Mouse (Mus musculus) thymus, postnatal 10 days (tissue): ENCODE measurements around the gene Spdye4c.

Experiments used
- DNase-seq, 2 experiments: peaks; one replicate each; pipeline ENCODE4 v3.0.0; 2021; ENCODE audit warnings: low spot score in 2 of 2

Gene Spdye4c

DNA sequence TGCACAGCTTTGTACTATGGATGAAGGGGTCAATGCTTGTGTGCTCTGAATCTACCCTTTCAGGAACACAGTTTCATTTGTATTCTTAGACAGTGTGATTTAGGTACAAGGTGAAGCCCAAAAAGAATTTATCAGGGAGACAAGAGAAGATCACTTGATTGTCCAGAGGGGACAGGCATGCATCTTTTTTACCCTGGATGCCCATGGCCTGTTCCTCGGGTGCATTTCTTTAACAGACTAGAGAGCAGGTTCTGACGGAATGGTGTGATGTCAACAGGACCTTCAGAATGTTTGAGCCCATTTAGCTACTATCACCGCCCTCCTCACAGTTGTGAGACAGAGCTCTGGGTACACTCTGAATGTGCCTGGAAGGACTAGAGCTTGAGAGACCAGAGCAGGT lies at the start of gene Spdye4c:
Spdye4c (plus strand) TSS at position 301 of the 400 bp plus-strand sequence.
- DNase-seq: no peak

DNA sequence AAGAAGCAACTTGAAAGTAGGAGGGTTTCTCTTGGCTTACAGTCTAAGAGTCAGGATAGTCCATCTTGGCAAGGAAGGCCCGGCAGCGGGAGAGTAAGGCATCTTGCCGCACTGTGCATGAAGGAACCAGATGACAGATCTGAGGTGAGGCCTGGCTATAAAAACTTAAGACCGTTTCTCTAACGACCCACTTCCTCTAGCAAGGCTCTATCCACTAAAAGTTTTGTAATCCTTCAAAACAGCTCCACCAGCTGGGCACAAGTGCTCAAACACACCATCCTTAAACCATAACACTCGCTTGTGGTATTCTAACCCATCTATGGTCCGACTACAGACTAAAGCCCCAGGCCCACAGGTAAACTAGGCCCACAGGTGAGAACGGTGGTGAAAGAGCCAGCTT lies 47.5 kb upstream of the Spdye4c start:
- DNase-seq: no peak

DNA sequence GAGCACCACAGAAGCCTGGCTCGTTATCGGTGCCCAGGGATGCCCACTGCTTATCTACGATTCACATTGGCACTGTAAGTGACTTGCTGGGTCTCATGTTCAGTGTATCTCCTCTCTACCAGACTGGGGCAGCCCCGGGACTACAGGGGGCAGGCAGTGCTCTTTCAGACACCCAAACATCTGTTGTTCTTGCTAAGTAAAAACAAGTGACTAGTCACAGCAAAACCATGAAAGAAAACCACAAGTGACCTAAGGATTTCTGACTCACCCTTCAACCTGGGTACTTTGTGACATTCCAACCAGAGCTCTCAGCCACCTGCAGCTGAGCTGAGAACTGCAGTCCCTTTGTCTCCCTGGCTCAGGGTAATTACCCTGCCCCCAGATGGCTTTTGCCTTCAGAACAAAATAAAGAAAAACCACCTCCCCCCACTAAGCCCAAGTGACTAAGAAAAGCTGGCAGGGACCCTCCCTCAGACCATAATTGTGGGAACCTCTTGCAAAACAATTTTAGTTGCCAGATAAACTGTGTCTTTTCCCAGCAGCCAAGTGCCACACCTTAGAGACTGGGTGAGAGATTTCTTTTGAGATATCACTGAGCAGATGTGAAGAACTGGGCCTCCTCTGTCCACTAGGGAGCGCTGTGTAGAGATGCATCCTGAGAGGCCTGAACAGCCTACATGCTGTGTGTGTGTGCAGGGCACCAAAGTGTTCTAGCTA lies 46.4 kb upstream of the Spdye4c start:
- peak; percentile 64 to 81 for DNase-seq

DNA sequence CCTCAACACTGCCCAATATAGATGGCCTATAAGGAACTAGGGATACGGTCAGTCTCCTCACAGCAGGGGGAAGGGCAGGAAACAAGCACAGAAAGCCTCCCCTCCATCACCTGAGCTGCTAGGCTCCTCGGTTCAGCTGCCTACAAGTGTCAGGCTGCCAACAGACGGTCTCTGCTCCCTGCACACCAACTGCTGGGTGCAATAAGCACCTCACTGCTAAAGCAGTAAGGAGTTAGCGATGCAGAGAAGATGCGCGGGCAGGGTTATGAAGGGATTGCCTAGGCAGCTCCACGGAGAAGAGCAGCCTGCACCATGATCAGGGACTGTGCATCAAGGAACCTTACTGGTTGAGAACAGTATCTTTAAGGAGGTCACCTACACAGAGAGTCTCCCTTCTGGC lies 45.6 kb upstream of the Spdye4c start:
- DNase-seq: no peak

DNA sequence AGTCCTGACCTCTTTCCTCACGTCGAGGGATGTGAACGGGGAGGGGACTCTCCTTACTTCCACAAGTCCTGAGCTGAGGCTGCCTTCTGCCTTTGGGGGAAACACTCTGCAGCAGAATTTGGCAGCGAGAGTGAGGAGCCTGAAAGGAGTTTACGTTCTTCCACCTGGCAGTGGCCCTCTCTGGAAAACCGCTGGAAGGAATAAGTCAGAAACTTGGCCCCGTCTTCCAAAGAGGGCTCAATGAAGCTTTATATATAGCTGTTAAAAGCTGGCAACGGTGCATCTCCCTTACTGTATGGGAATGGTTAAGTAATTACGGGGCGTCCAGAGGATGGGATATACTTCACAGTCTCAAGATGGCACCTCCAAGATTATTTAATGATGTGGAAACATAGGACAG lies 43.9 kb upstream of the Spdye4c start:
- DNase-seq: no peak

DNA sequence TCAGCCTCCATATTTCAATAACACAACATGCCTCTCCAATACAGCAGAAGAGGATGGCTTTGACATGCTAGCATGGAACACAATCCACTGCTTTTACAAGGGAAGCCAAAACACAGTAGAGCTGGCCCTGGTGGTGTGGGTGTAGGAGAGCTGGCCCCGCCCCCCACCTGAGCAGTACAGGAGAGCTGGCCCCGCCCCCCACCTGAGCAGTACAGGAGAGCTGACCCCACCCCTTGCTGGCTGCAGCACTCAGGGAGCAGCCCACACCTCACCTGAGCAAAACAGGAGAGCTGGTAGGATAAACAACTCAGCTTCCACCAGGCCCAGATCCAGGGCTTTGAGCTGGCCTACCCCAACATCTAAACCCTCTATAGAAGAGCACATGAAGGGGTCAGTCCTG lies 42.7 kb upstream of the Spdye4c start:
- no peak for DNase-seq

DNA sequence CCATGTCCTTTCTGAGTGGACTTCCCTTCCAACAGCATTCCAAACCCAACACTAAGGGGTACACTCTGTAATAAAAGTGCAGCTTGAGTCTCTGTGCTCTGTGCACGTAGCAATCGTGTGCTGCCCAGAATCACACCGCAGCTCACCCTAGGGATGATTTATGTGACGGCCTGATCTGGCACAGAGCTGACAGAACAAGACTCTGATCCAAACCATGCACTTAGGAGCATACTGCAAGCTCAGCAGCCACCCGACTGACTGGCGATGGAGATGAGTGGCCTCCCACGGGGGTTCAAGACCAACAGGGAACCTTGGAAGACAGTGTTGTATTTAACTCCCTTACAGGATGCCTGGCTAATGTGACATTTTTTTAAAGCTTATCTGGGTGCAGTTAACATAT lies 41.4 kb upstream of the Spdye4c start:
- no peak for DNase-seq

DNA sequence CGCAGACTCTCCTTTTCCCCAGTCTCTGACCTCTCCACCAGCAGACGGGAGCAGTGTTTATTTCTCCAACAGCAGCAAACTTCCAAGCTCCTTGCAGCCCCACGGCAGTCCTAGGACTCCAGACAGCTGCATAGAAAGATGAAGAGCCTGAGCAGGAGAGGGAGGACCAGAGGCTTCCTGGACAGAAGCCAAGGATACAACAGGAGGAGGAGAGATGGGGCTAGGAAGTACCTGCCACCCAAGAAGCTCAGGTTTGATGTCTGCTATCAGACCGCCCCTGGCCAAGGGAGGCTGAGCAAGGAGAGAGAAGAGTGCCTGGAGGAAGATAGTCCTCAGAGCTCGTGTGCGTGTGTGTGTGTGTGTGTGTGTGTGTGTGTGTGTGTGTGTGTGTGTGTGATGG lies 41.0 kb upstream of the Spdye4c start:
- DNase-seq: no peak

DNA sequence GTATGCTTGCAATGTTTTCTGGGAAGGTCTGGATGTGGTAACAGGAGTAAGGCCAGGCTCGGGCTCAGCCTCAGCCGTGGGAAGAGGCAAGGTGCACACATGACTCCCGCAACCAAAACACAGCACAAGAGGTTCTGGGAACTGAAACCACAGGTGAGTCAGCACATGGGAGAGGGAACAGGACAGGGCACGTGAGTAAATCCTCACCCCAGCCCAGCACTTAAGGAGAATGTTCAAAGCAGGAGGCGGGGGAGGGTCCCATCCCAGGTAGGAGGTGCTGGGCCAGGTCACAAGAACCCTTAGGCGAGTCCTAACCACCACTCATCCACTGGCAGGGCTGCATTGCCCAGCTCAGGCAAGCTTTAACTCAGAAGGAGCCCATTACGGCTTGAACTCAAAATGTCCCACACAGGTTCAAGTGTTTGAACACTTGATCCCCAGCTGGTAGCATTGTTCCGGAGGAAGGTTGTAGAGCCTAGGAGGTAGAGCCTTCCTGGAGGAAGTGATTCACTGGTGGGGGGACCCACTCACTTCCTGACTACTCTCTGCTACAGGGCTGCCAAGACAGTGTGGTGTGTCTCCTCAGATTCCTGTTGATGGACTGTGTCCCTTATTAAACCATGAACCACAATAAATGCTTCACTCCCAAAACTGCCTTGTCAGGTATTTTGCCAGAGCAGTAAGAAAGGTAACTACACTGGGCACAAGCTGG lies 38.8 kb upstream of the Spdye4c start:
- no peak for DNase-seq

DNA sequence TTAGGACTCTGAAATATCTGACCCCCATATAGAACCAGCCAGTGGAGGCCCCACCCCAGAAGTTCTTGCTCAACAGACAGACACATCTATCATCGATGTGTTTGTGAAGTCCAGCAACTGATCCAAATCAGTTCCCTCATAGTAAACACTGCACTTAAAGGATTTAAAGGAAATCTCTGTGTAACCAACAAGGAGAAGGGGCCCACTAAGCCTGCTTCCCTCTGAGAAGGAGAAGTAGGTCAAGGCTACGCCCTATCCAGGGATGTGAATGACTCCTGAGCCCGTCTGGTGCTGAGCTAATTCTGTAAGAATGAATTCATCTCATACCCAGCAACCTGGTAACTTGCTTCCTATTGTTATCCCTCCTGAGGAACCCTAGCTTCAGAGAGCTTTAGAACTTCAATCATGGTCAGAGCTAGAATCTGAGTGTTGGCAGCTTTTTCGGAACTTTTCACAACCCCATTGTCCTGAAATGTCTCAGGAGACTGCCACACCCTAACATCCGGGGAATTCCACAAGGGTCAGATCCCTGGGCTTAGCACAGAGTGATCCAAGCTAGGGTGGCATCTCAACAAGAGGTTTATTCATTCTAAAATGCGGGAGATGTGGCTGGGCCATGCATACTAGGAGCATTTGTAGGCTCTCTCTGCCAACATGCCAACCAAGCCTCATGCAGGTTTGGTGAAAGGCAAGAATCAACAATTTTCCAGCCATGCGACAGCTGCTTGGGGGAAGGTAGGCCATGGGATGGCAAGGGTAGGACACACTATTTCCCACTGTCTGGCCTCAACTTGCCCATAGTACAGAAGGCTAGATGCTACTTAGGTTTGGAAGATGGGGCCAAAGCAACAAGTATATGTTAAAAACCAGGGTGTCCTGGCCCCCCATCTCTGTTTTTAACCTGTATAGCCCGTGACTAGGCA lies 38.0 kb upstream of the Spdye4c start:
- no peak for DNase-seq

DNA sequence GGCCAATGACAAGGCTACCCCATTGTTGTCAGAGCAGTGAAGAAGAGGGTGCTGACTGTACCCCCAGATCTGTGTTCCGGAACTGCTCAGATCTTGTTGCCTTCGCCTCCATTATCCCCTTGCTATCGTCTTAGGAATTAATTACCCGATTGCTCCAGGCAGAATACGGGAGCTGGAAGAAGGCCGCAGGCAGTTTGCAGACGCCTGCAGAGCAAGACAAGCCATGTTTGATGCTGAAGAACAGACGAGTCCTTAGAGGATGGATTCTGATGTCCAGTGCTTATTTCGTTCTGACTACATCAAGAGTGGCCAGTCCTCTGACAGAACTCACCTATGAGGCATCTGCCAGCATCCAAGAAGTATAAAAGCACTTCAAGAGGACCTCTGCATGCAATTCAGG lies 35.9 kb upstream of the Spdye4c start:
- DNase-seq: no peak

DNA sequence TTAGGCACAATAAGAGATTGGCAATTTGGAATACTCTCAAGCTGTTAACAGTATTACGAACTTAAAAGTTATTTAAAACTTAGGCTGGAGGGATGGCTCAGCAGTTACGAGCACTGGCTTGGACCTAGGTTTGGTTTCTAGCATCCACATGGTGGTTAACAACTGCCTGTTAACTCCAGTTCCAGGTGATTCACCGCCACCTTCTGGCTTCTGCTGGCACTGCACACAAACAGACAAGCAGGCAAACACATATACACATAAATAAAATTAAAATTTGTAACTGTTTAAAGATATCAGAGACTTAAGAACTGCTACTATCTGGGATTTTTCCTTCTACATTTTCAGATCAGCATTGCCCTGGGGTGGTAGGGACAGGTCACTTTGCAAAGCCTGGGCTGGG lies 26.8 kb upstream of the Spdye4c start:
- DNase-seq: no peak

DNA sequence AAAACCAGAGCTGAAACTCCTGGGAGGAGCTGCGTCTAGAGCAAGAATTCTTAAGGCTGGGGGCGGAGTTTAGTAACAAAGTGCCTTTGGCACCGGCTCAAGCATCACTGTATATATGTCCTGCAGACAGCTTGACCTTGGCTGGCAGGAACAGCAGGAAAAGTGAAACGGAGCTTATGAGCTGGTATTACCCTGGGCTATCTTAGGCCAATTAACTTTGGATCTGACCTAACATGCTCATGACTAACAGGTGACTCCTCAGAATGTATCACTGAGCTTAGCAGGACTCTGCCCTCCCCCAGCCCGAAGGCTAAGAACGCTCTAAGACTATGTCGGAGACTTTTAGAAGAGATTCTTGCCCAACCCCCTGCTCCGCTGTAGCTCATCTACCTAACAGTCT lies 25.1 kb upstream of the Spdye4c start:
- no peak for DNase-seq

DNA sequence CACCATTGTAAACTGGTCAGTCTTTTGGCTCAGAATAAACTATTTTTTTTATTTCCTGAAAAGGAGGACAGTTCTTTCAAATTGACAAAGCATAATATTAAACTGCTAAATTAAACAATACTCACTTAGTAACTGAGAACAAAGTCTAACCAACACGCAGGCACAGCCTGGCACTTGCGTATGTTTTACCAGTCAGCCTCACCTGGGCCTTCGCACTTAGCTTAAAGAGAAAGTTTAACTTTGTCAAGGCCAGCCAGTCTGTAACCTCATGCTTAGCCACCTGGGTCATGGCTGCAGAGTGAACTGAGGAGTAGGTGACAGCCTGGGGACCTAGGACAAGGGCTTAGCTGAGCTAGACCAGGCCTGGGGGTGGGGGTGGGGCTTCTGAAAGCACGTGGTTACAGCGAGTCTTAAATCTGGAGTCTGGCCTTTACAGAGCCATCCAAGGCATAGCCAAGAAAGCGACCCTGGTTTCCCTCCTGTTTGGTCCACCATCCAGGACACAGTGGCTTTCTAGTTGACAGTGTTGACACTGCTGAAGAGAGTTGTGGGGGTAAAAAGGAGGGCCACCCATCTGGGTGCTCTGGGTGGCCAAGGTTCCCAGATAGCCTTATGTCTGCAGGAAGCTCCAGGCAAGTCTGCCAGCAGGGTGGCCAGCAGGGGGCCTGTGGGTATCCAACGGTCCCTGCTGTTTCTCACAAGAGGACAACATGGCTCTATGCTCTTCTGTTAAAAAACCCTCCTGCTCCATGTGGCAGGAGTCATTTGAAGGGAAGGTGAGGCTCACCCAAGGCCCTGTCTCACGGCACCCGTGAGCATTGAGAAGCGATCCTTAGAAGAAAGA lies 24.5 kb upstream of the Spdye4c start:
- peak in 1 of 2 experiments; percentile 21 for DNase-seq

DNA sequence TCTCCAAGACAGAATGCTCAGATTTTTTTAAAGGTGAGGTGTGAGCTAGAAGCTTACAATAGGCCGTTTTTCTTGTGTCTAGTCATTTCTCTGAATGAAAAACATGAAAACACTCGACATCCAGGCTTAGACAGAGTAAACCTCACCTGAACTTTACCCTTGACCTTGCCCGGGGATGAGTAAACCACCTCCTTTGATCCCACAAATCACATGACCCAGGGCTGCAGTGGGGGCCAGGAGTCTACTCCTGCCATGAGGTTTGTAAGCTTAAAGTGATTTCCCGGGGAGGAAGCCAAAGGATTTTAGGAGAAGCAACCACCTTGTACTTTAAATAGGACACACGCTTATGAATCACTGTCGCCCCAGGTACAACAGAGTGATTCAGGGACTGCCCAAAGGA lies 23.0 kb upstream of the Spdye4c start:
- no peak for DNase-seq

DNA sequence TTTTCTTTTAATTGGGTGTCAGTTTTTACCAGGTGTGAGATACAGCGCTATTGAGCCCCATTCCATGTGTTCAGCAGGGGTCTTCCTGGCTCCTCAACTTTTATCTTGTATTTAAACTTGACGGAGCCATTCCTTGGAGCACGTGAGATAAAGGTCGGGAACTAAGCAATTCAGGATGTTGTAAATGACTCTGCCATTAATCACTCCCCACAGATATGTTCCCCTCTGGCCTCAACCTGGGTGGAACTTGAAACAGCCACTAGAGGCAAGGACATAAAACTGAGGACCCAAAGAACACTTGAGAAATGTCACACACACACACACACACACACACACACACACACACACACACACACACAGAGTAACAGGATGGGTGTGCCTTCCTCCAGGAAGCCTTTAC lies 22.5 kb upstream of the Spdye4c start:
- no peak for DNase-seq

DNA sequence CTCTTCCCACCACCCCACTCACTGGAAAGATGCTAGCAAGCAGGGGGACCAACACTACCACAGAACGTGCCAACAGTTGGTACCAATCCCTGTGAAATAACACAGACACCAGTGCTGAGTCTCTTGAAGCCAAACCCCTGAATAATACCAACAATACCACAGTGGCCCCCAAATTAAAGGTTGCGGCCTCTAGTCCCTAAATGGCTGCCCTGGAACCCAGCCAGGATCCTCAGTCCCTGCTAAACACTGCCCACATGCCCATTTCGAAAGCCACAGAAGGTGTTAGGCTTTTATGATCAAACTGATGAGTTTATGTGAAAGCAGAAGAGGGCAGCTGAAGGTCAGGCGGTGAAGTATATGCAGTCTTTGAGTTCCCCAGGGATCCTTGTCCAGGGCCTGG lies 20.0 kb upstream of the Spdye4c start:
- no peak for DNase-seq

DNA sequence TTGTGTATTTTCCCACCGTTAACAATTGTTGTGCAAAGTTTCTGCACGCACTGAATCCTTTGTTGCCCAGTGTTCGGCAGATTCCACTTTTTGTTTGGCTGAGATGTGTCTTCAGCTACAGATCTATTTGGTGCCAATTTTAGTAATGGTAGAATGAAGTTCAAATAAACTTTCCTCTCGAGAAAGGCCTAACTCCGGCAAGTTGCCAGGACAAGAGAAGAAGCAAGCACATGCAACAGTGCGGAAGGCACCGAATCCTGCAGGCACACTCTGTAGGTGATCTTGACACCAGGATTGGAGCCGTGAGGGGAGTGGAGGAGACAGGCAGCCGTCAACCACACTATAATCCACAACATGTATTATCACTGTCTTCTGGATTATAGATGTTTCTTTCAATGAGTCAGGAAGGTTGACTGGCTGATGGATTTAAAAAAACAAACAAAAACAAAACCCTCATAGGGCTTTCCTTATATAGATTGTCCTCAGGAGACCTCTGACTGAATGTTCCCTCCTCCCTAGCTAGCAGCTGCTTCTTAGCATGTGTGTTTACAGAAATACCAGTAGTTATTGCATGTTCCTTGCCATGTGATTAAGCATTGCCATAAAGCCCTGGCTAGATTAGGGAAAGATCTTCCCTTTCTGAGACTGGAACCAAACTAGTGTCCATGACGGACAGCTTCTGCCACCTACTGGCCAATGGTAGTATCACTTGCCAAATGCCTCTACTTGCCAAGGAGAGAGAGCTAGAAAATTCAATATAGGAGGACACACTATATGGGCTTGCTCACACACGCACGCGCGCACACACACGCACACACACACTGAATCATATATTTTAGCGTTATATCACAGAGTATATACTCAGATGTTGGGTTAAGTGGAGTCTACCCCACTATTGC lies 18.0 kb upstream of the Spdye4c start:
- DNase-seq: peak; percentile 44 to 78

DNA sequence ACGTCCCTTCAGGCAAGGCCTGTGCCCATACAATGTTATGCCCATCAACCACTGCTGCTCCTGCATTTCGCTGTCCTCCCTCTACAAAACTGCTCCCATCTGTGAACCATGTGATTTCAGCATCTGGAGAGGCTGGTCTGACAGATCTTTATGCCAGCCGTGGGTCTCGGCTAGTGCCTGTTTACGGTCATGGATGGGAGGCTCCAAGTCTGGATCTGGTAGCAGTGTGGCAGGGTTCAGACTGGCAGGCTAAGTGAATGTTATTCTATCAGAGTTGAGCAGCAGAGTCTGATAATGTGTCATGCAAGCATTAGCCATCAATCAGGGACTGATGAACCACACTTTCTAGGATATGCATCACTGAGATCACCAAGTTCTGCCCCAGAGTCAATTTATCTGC lies 8.1 kb upstream of the Spdye4c start:
- DNase-seq: no peak

DNA sequence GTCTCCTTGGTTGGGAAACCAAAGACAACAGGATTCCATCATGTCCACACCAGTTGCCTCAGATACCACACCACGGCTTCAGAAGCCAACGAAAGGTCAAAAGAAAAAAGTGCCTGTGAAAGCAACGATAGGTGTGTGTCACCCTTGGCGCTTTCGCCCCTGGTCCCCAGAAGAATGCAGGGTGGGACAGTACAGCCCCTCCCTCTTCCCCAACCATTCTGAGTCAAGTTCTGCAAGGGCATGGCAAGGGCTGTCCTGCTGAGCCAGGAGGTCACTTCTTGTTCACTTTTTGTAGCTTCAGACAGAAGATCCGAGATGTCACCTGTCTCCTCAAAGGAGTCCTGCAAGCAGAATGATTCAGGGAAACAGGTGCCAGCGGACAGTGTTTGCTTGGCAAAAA lies 1.3 kb downstream of the Spdye4c start:
- no peak for DNase-seq

DNA sequence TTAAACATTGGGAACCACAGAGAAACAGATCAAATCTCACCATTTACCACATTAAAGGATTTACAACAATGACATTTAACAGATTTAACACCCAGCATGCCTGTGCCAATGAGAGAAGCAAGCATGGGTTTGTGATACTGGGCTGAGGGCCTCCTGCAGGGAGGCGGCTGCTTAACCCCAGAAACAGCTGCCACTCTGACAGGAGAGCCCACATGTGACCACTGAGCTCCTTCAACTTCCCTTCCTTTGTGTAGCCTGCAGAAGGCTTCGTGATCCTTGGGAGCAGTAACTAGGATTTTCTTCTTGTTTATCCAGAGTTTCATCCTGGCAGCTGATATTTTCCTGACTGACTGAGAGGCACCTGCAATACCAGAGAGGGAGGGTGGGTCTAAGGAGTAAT lies 10.5 kb downstream of the Spdye4c start:
- DNase-seq: no peak
